Mouse (Mus musculus): ENCODE measurements around the gene Gm21987. TPM values are rescaled to one million over a fixed set of nuclear protein-coding genes. Genes with fewer than 3 reads are reported as not detected.

Gene Gm21987
- total and polyA plus RNA-seq, 3 experiments = not detected

DNA sequence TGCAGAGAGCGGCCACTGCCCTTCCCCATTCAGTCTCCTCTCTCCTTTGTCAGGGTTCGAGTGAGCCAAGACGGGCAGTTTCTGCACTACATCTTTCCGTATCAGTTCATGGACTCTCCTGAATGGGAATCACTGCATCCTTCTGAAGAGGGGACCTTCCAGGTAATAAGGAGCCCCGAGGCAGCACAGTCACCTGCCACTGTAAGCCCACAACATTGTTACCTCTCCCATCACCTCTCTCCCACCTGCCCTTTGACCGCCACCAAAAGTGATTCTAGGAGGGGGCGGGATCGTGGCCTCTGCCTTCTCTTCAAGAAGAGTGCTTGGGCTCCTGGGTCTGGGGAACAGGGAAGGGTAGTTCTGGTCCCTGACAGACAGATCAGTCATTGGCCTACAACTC is 22.6 kb downstream of the Gm21987 start:
- Histone ChIP-seq H3K4me1 (ENCODE audit: control insufficient read depth in 1 of 2, insufficient read depth in 2 of 2, low read length in 2 of 2) (peaks cover 31 to 59% of the 10 kb centered on the region in 2 experiments), H3K9ac (ENCODE audit: control insufficient read depth, low read depth, low read length, poor library complexity, severe bottlenecking) (peak overlapping the region; percentile 80), H3K36me3 (ENCODE audit: control insufficient read depth in 1 of 2, insufficient read depth in 2 of 2, low read length in 2 of 2) (peaks cover 0 to 43% of the 10 kb centered on the region in 2 experiments; a peak in 2 of 4 replicates), H3K27me3 (ENCODE audit: control insufficient read depth in 1 of 2, insufficient read depth in 2 of 2, low read length in 2 of 2) (no peaks in the 10 kb centered on the region), H3K9me3 (replicated peaks; ENCODE audit: insufficient read depth, low read length) (no peaks in the 10 kb centered on the region), H3K79me2 (ENCODE audit: control insufficient read depth, insufficient read depth, low read length, poor library complexity) (peaks cover 14% of the 10 kb centered on the region), H3K4me3 (ENCODE audit: control insufficient read depth in 1 of 2, insufficient read depth in 1 of 2, low read depth in 2 of 2, low read length in 2 of 2) (no peak overlapping the region; a peak in 1 of 4 replicates), H3K27ac (ENCODE audit: control insufficient read depth, low read depth, low read length) (peak overlapping the region; percentile 100)
- TF ChIP-seq ELF1 (IDR thresholded peaks at IDR 0.05; ENCODE audit: low read depth, low read length) (no peak), ZNF384 (IDR thresholded peaks at IDR 0.05; ENCODE audit: low read depth, low read length) (no peak), E2F4 (IDR thresholded peaks at IDR 0.05; ENCODE audit: borderline replicate concordance, low read depth, low read length) (no peak), SMC3 (IDR thresholded peaks at IDR 0.05; ENCODE audit: low read depth, low read length) (no peak), ETS1 (IDR thresholded peaks at IDR 0.05; ENCODE audit: low read depth, low read length) (no peak), UBTF (IDR thresholded peaks at IDR 0.05; ENCODE audit: borderline replicate concordance, insufficient read depth, low read depth, low read length) (no peak), GATA1 (IDR thresholded peaks at IDR 0.05; ENCODE audit: low read depth, low read length) (no peak), POLR2A (IDR thresholded peaks at IDR 0.05; ENCODE audit: control insufficient read depth in 1 of 2, insufficient read depth in 1 of 2, low read depth in 1 of 2, low read length in 2 of 2, poor library complexity in 1 of 2) (no peak), CHD1 (IDR thresholded peaks at IDR 0.05; ENCODE audit: low read depth, low read length) (no peak), MYC (IDR thresholded peaks at IDR 0.05; ENCODE audit: low read depth, low read length) (no peak), GABPA (IDR thresholded peaks at IDR 0.05; ENCODE audit: low read depth, low read length) (no peak), HCFC1 (IDR thresholded peaks at IDR 0.05; ENCODE audit: low read depth, low read length) (no peak), KAT2A (conservative IDR thresholded peaks at IDR 0.05; ENCODE audit: low read depth, low read length) (no peak), USF2 (IDR thresholded peaks at IDR 0.05; ENCODE audit: borderline replicate concordance in 1 of 2, insufficient read depth in 1 of 2, low read depth in 1 of 2, low read length in 2 of 2) (no peak), NRF1 (IDR thresholded peaks at IDR 0.05; ENCODE audit: insufficient read depth, low read depth, low read length, poor library complexity, severe bottlenecking) (no peak), TBP (IDR thresholded peaks at IDR 0.05; ENCODE audit: low read depth, low read length) (no peak), MAX (IDR thresholded peaks at IDR 0.05; ENCODE audit: low read length) (no peak)
- no peak for DNase-seq (ENCODE audit: low read depth, low spot score)

DNA sequence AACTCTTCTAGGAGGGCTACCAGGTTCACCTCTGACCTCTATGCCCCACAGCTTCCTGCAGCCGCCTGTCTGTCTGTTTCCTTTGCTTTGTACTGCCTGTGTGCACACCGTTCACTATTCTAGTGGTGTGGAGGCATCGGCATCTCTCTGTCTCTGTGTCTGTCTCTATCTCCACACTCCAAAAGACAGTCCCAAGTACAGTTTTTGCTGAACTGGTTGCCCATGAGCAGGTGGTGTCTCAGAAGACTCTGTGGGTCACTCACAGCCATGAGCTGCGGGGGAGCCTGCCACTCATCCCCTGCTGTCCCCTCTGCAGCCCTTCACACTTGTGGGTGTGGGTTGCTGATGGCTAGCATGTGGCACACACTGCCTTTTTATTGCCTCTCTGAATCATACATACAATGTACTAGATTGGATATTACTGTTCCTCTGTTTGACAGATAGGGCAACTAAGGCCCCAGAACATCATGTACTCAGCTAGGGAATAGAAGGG is 23.2 kb downstream of the Gm21987 start:
- TF ChIP-seq CHD2 (IDR thresholded peaks at IDR 0.05; ENCODE audit: low read length) (no peak), MAX (IDR thresholded peaks at IDR 0.05; ENCODE audit: low read length) (peak; percentile 22; the same call in 1 of the 2 replicates)
- Histone ChIP-seq H3K27me3 (ENCODE audit: control insufficient read depth in 1 of 2, insufficient read depth in 2 of 2, low read length in 2 of 2) (no peaks in the 10 kb centered on the region), H3K9me3 (replicated peaks; ENCODE audit: insufficient read depth, low read length) (no peaks in the 10 kb centered on the region), H3K27ac (ENCODE audit: control insufficient read depth, low read depth, low read length) (peak overlapping the region; percentile 100), H3K4me1 (ENCODE audit: control insufficient read depth in 1 of 2, insufficient read depth in 2 of 2, low read length in 2 of 2) (peaks cover 31 to 59% of the 10 kb centered on the region in 2 experiments), H3K9ac (ENCODE audit: control insufficient read depth, low read depth, low read length, poor library complexity, severe bottlenecking) (peak overlapping the region; percentile 80), H3K36me3 (ENCODE audit: control insufficient read depth in 1 of 2, insufficient read depth in 2 of 2, low read length in 2 of 2) (peaks cover 0 to 46% of the 10 kb centered on the region in 2 experiments; a peak in 2 of 4 replicates), H3K79me2 (ENCODE audit: control insufficient read depth, insufficient read depth, low read length, poor library complexity) (peaks cover 17% of the 10 kb centered on the region), H3K4me3 (ENCODE audit: control insufficient read depth in 1 of 2, insufficient read depth in 1 of 2, low read depth in 2 of 2, low read length in 2 of 2) (peak overlapping the region; percentile 38 to 56; a peak in 2 of 4 replicates)
- peak; percentile 29 for DNase-seq (ENCODE audit: low read depth, low spot score)

Data from MEL (cell line).